ENCODE assay signal across 8 mouse cellular contexts in genomic region chr17:23610361-23610800, GRCm38 (mm10). TPM values are rescaled to one million over a fixed set of nuclear protein-coding genes. Genes with fewer than 3 reads are reported as not detected.
DNase-seq lines count a peak whose midpoint lies in the region; ATAC-seq and TF ChIP-seq lines count a peak whose summit lies in the region.

No protein-coding gene starts in this region.

- no peak overlapping the region for H3K27ac ChIP-seq in embryonic facial prominence, embryonic 14.5 days (replicated peaks; ENCODE audit: low read depth, low read length)
- no peak overlapping the region for H3K27ac ChIP-seq in intestine, embryonic 14.5 days (ENCODE audit: low read depth)
- no peak overlapping the region for H3K27ac ChIP-seq in liver, postnatal 0 days (ENCODE audit: low read depth)

- no peak overlapping the region for H3K4me3 ChIP-seq in embryonic facial prominence, embryonic 14.5 days (ENCODE audit: low read depth, low read length)
- no peak overlapping the region for H3K4me3 ChIP-seq in intestine, embryonic 14.5 days (ENCODE audit: low read depth, low read length)
- no peak overlapping the region for H3K4me3 ChIP-seq in liver, postnatal 0 days (ENCODE audit: low read depth, low read length)

- TF ChIP-seq EP300 in liver, postnatal 0 days (IDR thresholded peaks at IDR 0.05; ENCODE audit: low read depth) = no peak

- peak; percentile 56 for DNase-seq in ovary, postnatal 36 days (ENCODE audit: low spot score)
- no peak for DNase-seq in ovary, postnatal 10 days (ENCODE audit: low spot score)
- peak; percentile 35 for DNase-seq in adrenal gland, adult 2 months
- DNase-seq in embryonic facial prominence, embryonic 14.5 days (ENCODE audit: low spot score) = peak; percentile 44
- peak; percentile 71 for DNase-seq in intestine, embryonic 14.5 days (ENCODE audit: low spot score)
- peak; percentile 74 for DNase-seq in liver, postnatal 0 days
- DNase-seq in right cerebral cortex, postnatal 25 days = peak; percentile 28
- DNase-seq in urinary bladder, postnatal 36 days (ENCODE audit: low spot score in 2 of 2) = peak; percentile 41 to 58

- ATAC-seq in embryonic facial prominence, embryonic 14.5 days (ENCODE audit: low read depth) = peak; percentile 78
- 0 out of 2 replicates have a peak, but pooled peaks have one; percentile 59 for ATAC-seq in intestine, embryonic 14.5 days (replicated peaks; ENCODE audit: low FRiP score, low TSS enrichment, low read depth)
- peak; percentile 71 for ATAC-seq in liver, postnatal 0 days

- 86% methylated on average over 28 of the region's 28 CpGs for WGBS in embryonic facial prominence, embryonic 14.5 days
- 82% methylated on average over 28 of the region's 28 CpGs for WGBS in intestine, embryonic 14.5 days
- 64% methylated on average over 28 of the region's 28 CpGs for whole genome bisulfite sequencing in liver, postnatal 0 days (ENCODE audit: insufficient replicate concordance)

- no peaks in the 10 kb centered on the region for H3K36me3 ChIP-seq in embryonic facial prominence, embryonic 14.5 days (ENCODE audit: control insufficient read depth, insufficient read depth, low read length)
- H3K36me3 ChIP-seq in intestine, embryonic 14.5 days (ENCODE audit: control insufficient read depth, insufficient read depth, low read length) = no peaks in the 10 kb centered on the region
- no peaks in the 10 kb centered on the region for H3K36me3 ChIP-seq in liver, postnatal 0 days (replicated peaks; ENCODE audit: insufficient read depth, low read length)

- no peak overlapping the region for H3K4me2 ChIP-seq in embryonic facial prominence, embryonic 14.5 days (ENCODE audit: low read depth, low read length)
- no peak overlapping the region for H3K4me2 ChIP-seq in intestine, embryonic 14.5 days (ENCODE audit: low read length)
- H3K4me2 ChIP-seq in liver, postnatal 0 days (ENCODE audit: low read depth, low read length) = no peak overlapping the region

- no peaks in the 10 kb centered on the region for H3K27me3 ChIP-seq in embryonic facial prominence, embryonic 14.5 days (replicated peaks; ENCODE audit: control insufficient read depth, insufficient read depth, low read length)
- no peaks in the 10 kb centered on the region for H3K27me3 ChIP-seq in intestine, embryonic 14.5 days (replicated peaks; ENCODE audit: control insufficient read depth, insufficient read depth, low read length)
- H3K27me3 ChIP-seq in liver, postnatal 0 days (ENCODE audit: insufficient read depth, low read length) = no peaks in the 10 kb centered on the region

- peak; percentile 79 for TF ChIP-seq CTCF in liver, postnatal 0 days (IDR thresholded peaks at IDR 0.05; ENCODE audit: low read depth)

- no peaks in the 10 kb centered on the region for H3K4me1 ChIP-seq in embryonic facial prominence, embryonic 14.5 days (ENCODE audit: control insufficient read depth, insufficient read depth, low read length)
- no peaks in the 10 kb centered on the region for H3K4me1 ChIP-seq in intestine, embryonic 14.5 days (replicated peaks; ENCODE audit: control insufficient read depth, insufficient read depth, low read length)
- no peaks in the 10 kb centered on the region for H3K4me1 ChIP-seq in liver, postnatal 0 days (ENCODE audit: insufficient read depth)

- H3K9ac ChIP-seq in embryonic facial prominence, embryonic 14.5 days (ENCODE audit: low read depth, low read length) = no peak overlapping the region
- H3K9ac ChIP-seq in intestine, embryonic 14.5 days (ENCODE audit: low read length) = no peak overlapping the region
- H3K9ac ChIP-seq in liver, postnatal 0 days (replicated peaks) = no peak overlapping the region

- H3K9me3 ChIP-seq in embryonic facial prominence, embryonic 14.5 days (ENCODE audit: control insufficient read depth, low read length) = no peaks in the 10 kb centered on the region
- H3K9me3 ChIP-seq in intestine, embryonic 14.5 days (ENCODE audit: control insufficient read depth, low read length) = no peaks in the 10 kb centered on the region
- H3K9me3 ChIP-seq in liver, postnatal 0 days (ENCODE audit: low read length) = no peaks in the 10 kb centered on the region

RNA-seq across cellular contexts. Expression of gene Zscan10, which starts 9.7 kb away (rescaled TPM):
- not detected for total RNA-seq in adrenal gland, adult 2 months (2021)
- polyA plus RNA-seq in adrenal gland, adult 2 months (2012; rRNA removed) = 0.04 TPM in 1 of 2 replicates, not detected in the other
- 0.14 TPM in 1 of 2 replicates, not detected in the other for polyA plus RNA-seq in embryonic facial prominence, embryonic 14.5 days (2014; fragmentation: Nextera tagmentation; extraction: Ambion mirVana)
- 0.14 TPM in 1 of 2 replicates, not detected in the other for polyA plus RNA-seq in intestine, embryonic 14.5 days (2014; fragmentation: Nextera tagmentation; extraction: Ambion mirVana)
- polyA plus RNA-seq in liver, postnatal 0 days (2015; fragmentation: Nextera tagmentation; extraction: Ambion mirVana) = not detected in 2 replicates

RNA-seq across cellular contexts. Expression of gene Zfp13, which starts 11.1 kb away (rescaled TPM):
- 10 to 100 TPM in 1 of 2 experiments, 1 to 10 TPM in 1; 6.6 to 12.4 TPM for total RNA-seq in adrenal gland, adult 2 months (2021)
- polyA plus RNA-seq in adrenal gland, adult 2 months (2012; rRNA removed) = 25.1 and 25.4 TPM in 2 replicates
- polyA plus RNA-seq in embryonic facial prominence, embryonic 14.5 days (2014; fragmentation: Nextera tagmentation; extraction: Ambion mirVana) = 11.6 and 11.7 TPM in 2 replicates
- 12.3 and 14.8 TPM in 2 replicates for polyA plus RNA-seq in intestine, embryonic 14.5 days (2014; fragmentation: Nextera tagmentation; extraction: Ambion mirVana)
- polyA plus RNA-seq in liver, postnatal 0 days (2015; fragmentation: Nextera tagmentation; extraction: Ambion mirVana) = 1.1 and 1.4 TPM in 2 replicates

RNA-seq across cellular contexts. Expression of gene Mmp25, which starts 34.7 kb away (rescaled TPM):
- total RNA-seq in adrenal gland, adult 2 months (2021) = under 1 TPM in 1 of 2 experiments, not detected in 1; 0.10 TPM
- polyA plus RNA-seq in adrenal gland, adult 2 months (2012; rRNA removed) = 0.13 and 0.42 TPM in 2 replicates
- polyA plus RNA-seq in embryonic facial prominence, embryonic 14.5 days (2014; fragmentation: Nextera tagmentation; extraction: Ambion mirVana) = 0.90 and 1.4 TPM in 2 replicates
- 0.51 and 0.67 TPM in 2 replicates for polyA plus RNA-seq in intestine, embryonic 14.5 days (2014; fragmentation: Nextera tagmentation; extraction: Ambion mirVana)
- polyA plus RNA-seq in liver, postnatal 0 days (2015; fragmentation: Nextera tagmentation; extraction: Ambion mirVana) = 0.49 and 0.67 TPM in 2 replicates

RNA-seq across cellular contexts. Expression of gene Zfp213, which starts 46.3 kb away (rescaled TPM):
- 10 to 100 TPM; 11.0 to 11.6 TPM for total RNA-seq in adrenal gland, adult 2 months (2021)
- 25.5 and 28.1 TPM in 2 replicates for polyA plus RNA-seq in adrenal gland, adult 2 months (2012; rRNA removed)
- 17.7 and 18.2 TPM in 2 replicates for polyA plus RNA-seq in embryonic facial prominence, embryonic 14.5 days (2014; fragmentation: Nextera tagmentation; extraction: Ambion mirVana)
- polyA plus RNA-seq in intestine, embryonic 14.5 days (2014; fragmentation: Nextera tagmentation; extraction: Ambion mirVana) = 19.1 and 19.7 TPM in 2 replicates
- 5.2 and 5.5 TPM in 2 replicates for polyA plus RNA-seq in liver, postnatal 0 days (2015; fragmentation: Nextera tagmentation; extraction: Ambion mirVana)

RNA-seq across cellular contexts. Expression of gene Bicdl2, which starts 49.9 kb away (rescaled TPM):
- total RNA-seq in adrenal gland, adult 2 months (2021) = not detected
- not detected in 2 replicates for polyA plus RNA-seq in adrenal gland, adult 2 months (2012; rRNA removed)
- 3.1 and 3.9 TPM in 2 replicates for polyA plus RNA-seq in embryonic facial prominence, embryonic 14.5 days (2014; fragmentation: Nextera tagmentation; extraction: Ambion mirVana)
- polyA plus RNA-seq in intestine, embryonic 14.5 days (2014; fragmentation: Nextera tagmentation; extraction: Ambion mirVana) = 1.5 and 2.1 TPM in 2 replicates
- polyA plus RNA-seq in liver, postnatal 0 days (2015; fragmentation: Nextera tagmentation; extraction: Ambion mirVana) = 0.05 and 0.31 TPM in 2 replicates
